8 mouse cellular contexts compared by ENCODE assay signal in genomic region chr13:49169448-49170207, GRCm38 (mm10). TPM values are rescaled to one million over a fixed set of nuclear protein-coding genes. Genes with fewer than 3 reads are reported as not detected.
DNase-seq lines count a peak whose midpoint lies in the region; ATAC-seq lines count a peak whose summit lies in the region.

No protein-coding gene starts in this region.

- H3K4me3 ChIP-seq in heart, embryonic 14.5 days (ENCODE audit: control insufficient read depth in 1 of 2, insufficient read depth in 1 of 2, low read depth in 1 of 2, low read length in 2 of 2), result no peak overlapping the region
- no peak overlapping the region for H3K4me3 ChIP-seq in liver, embryonic 13.5 days (replicated peaks)
- H3K4me3 ChIP-seq in neural tube, embryonic 11.5 days (ENCODE audit: low read depth, low read length), result no peak overlapping the region
- no peak overlapping the region for H3K4me3 ChIP-seq in stomach, embryonic 14.5 days (ENCODE audit: low read depth, low read length)

- peak; percentile 73 for DNase-seq in 3T3-L1 (ENCODE audit: low read depth, low spot score)
- peak; percentile 96 for DNase-seq in adrenal gland, postnatal 36 days
- peak; percentile 96 for DNase-seq in kidney, postnatal 10 days
- DNase-seq in liver, embryonic 13.5 days, result peak; percentile 46
- DNase-seq in neural tube, embryonic 11.5 days (ENCODE audit: low spot score), result peak; percentile 84

- ATAC-seq in erythroblast, adult 5-6 weeks (replicated peaks; ENCODE audit: low FRiP score, poor library complexity, severe bottlenecking), result peak; percentile 58
- ATAC-seq in heart, embryonic 14.5 days (ENCODE audit: insufficient number of reproducible peaks, insufficient read depth, low FRiP score, low read depth), result peak; percentile 69
- 0 out of 2 replicates have a peak, but pooled peaks have one; percentile 26 for ATAC-seq in liver, embryonic 13.5 days (ENCODE audit: low read depth)
- ATAC-seq in neural tube, embryonic 11.5 days (ENCODE audit: insufficient read depth, low FRiP score, low TSS enrichment), result no peak
- ATAC-seq in stomach, embryonic 14.5 days (ENCODE audit: insufficient number of reproducible peaks, insufficient read depth, low FRiP score, low read depth), result peak; percentile 80

- 14% methylated on average over 17 of the region's 17 CpGs for WGBS in heart, embryonic 14.5 days
- WGBS in liver, embryonic 13.5 days (ENCODE audit: insufficient replicate concordance), result 17% methylated on average over 17 of the region's 17 CpGs
- WGBS in neural tube, embryonic 11.5 days, result 19% methylated on average over 17 of the region's 17 CpGs
- 16% methylated on average over 17 of the region's 17 CpGs for WGBS in stomach, embryonic 14.5 days

- H3K9me3 ChIP-seq in heart, embryonic 14.5 days (ENCODE audit: control insufficient read depth, low read length), result no peaks in the 10 kb centered on the region
- H3K9me3 ChIP-seq in liver, embryonic 13.5 days (replicated peaks), result no peaks in the 10 kb centered on the region
- no peaks in the 10 kb centered on the region for H3K9me3 ChIP-seq in neural tube, embryonic 11.5 days (ENCODE audit: control insufficient read depth, low read length)
- no peaks in the 10 kb centered on the region for H3K9me3 ChIP-seq in stomach, embryonic 14.5 days (ENCODE audit: control insufficient read depth, low read depth, low read length)

- no peak overlapping the region for H3K27ac ChIP-seq in heart, embryonic 14.5 days (replicated peaks in 1 of 2; ENCODE audit: control insufficient read depth in 1 of 2, insufficient read depth in 1 of 2, low read depth in 2 of 2, low read length in 2 of 2)
- H3K27ac ChIP-seq in liver, embryonic 13.5 days, result no peak overlapping the region
- no peak overlapping the region for H3K27ac ChIP-seq in neural tube, embryonic 11.5 days (ENCODE audit: low read depth, low read length)
- H3K27ac ChIP-seq in stomach, embryonic 14.5 days (ENCODE audit: low read length), result no peak overlapping the region

- H3K36me3 ChIP-seq in heart, embryonic 14.5 days (ENCODE audit: control insufficient read depth, insufficient read depth, low read length), result no peaks in the 10 kb centered on the region
- no peaks in the 10 kb centered on the region for H3K36me3 ChIP-seq in liver, embryonic 13.5 days
- H3K36me3 ChIP-seq in neural tube, embryonic 11.5 days (ENCODE audit: control insufficient read depth, insufficient read depth, low read length), result no peaks in the 10 kb centered on the region
- H3K36me3 ChIP-seq in stomach, embryonic 14.5 days (ENCODE audit: control insufficient read depth, insufficient read depth, low read length), result no peaks in the 10 kb centered on the region

- no peak overlapping the region for H3K9ac ChIP-seq in heart, embryonic 14.5 days (ENCODE audit: low read length)
- no peak overlapping the region for H3K9ac ChIP-seq in liver, embryonic 13.5 days
- no peak overlapping the region for H3K9ac ChIP-seq in neural tube, embryonic 11.5 days (ENCODE audit: low read length)
- H3K9ac ChIP-seq in stomach, embryonic 14.5 days (replicated peaks; ENCODE audit: low read depth, low read length), result no peak overlapping the region

- H3K4me2 ChIP-seq in heart, embryonic 14.5 days (ENCODE audit: low read length), result no peak overlapping the region
- H3K4me2 ChIP-seq in liver, embryonic 13.5 days, result no peak overlapping the region
- H3K4me2 ChIP-seq in neural tube, embryonic 11.5 days (ENCODE audit: low read depth), result no peak overlapping the region
- H3K4me2 ChIP-seq in stomach, embryonic 14.5 days (replicated peaks; ENCODE audit: low read depth, low read length), result no peak overlapping the region

- peaks cover 6 to 7% of the 10 kb centered on the region in 2 experiments; a peak in 2 of 4 replicates for H3K4me1 ChIP-seq in heart, embryonic 14.5 days (ENCODE audit: control insufficient read depth in 2 of 2, insufficient read depth in 2 of 2, low read length in 2 of 2)
- 0 out of 2 replicates have a peak, but pooled peaks cover 2% of the 10 kb centered on the region for H3K4me1 ChIP-seq in liver, embryonic 13.5 days (replicated peaks)
- no peaks in the 10 kb centered on the region for H3K4me1 ChIP-seq in neural tube, embryonic 11.5 days (ENCODE audit: control insufficient read depth, insufficient read depth, low read length)
- no peaks in the 10 kb centered on the region for H3K4me1 ChIP-seq in stomach, embryonic 14.5 days (ENCODE audit: control insufficient read depth, insufficient read depth, low read length)

- peaks cover under 1% of the 10 kb centered on the region; the same call in 1 of the 2 replicates for H3K27me3 ChIP-seq in heart, embryonic 14.5 days (ENCODE audit: control insufficient read depth, insufficient read depth, low read length)
- peaks cover 3% of the 10 kb centered on the region; the same call in 1 of the 2 replicates for H3K27me3 ChIP-seq in liver, embryonic 13.5 days
- no peaks in the 10 kb centered on the region for H3K27me3 ChIP-seq in neural tube, embryonic 11.5 days (ENCODE audit: control insufficient read depth, insufficient read depth, low read length)
- no peaks in the 10 kb centered on the region for H3K27me3 ChIP-seq in stomach, embryonic 14.5 days (ENCODE audit: control insufficient read depth, insufficient read depth, low read length)

RNA-seq across cellular contexts. Expression of gene Ninj1, which starts 17.7 kb away (rescaled TPM):
- 10 to 100 TPM; 51.1 to 61.4 TPM for total RNA-seq in adrenal gland, postnatal 36 days (2021)
- 18.3 and 22.2 TPM in 2 replicates for total RNA-seq in erythroblast, adult 5-6 weeks (2015; ENCODE audit: low replicate concordance)
- 6.4 and 13.3 TPM in 2 replicates for total RNA-seq in erythroblast, adult 5-6 weeks (2017; ENCODE audit: low replicate concordance)
- 85.5 and 87.7 TPM in 2 replicates for polyA plus RNA-seq in heart, embryonic 14.5 days (2014; fragmentation: Nextera tagmentation; extraction: Ambion mirVana)
- 39.7 and 40.0 TPM in 2 replicates for polyA plus RNA-seq in liver, embryonic 13.5 days (2015; fragmentation: Nextera tagmentation; extraction: Ambion mirVana)
- 20.4 TPM in 2 replicates for polyA plus RNA-seq in neural tube, embryonic 11.5 days (2014; fragmentation: Nextera tagmentation; extraction: Ambion mirVana)
- 48.8 and 54.5 TPM in 2 replicates for polyA plus RNA-seq in stomach, embryonic 14.5 days (2014; fragmentation: Nextera tagmentation; extraction: Ambion mirVana)

RNA-seq across cellular contexts. Expression of gene Wnk2, which starts 21.8 kb away (rescaled TPM):
- total RNA-seq in adrenal gland, postnatal 36 days (2021), result 1 to 10 TPM; 2.0 TPM
- total RNA-seq in erythroblast, adult 5-6 weeks (2015; ENCODE audit: low replicate concordance), result not detected in 2 replicates
- not detected in 2 replicates for total RNA-seq in erythroblast, adult 5-6 weeks (2017; ENCODE audit: low replicate concordance)
- polyA plus RNA-seq in heart, embryonic 14.5 days (2014; fragmentation: Nextera tagmentation; extraction: Ambion mirVana), result 2.5 and 2.6 TPM in 2 replicates
- polyA plus RNA-seq in liver, embryonic 13.5 days (2015; fragmentation: Nextera tagmentation; extraction: Ambion mirVana), result 0.03 and 0.09 TPM in 2 replicates
- polyA plus RNA-seq in neural tube, embryonic 11.5 days (2014; fragmentation: Nextera tagmentation; extraction: Ambion mirVana), result 9.5 and 10.7 TPM in 2 replicates
- 4.2 and 4.4 TPM in 2 replicates for polyA plus RNA-seq in stomach, embryonic 14.5 days (2014; fragmentation: Nextera tagmentation; extraction: Ambion mirVana)

RNA-seq across cellular contexts. Expression of gene Card19, which starts 46.2 kb away (rescaled TPM):
- 10 to 100 TPM; 70.5 to 73.8 TPM for total RNA-seq in adrenal gland, postnatal 36 days (2021)
- total RNA-seq in erythroblast, adult 5-6 weeks (2015; ENCODE audit: low replicate concordance), result 13.1 and 22.8 TPM in 2 replicates
- total RNA-seq in erythroblast, adult 5-6 weeks (2017; ENCODE audit: low replicate concordance), result 8.2 and 8.9 TPM in 2 replicates
- 114 and 126 TPM in 2 replicates for polyA plus RNA-seq in heart, embryonic 14.5 days (2014; fragmentation: Nextera tagmentation; extraction: Ambion mirVana)
- 11.9 and 13.2 TPM in 2 replicates for polyA plus RNA-seq in liver, embryonic 13.5 days (2015; fragmentation: Nextera tagmentation; extraction: Ambion mirVana)
- polyA plus RNA-seq in neural tube, embryonic 11.5 days (2014; fragmentation: Nextera tagmentation; extraction: Ambion mirVana), result 19.7 and 22.9 TPM in 2 replicates
- 48.5 and 57.0 TPM in 2 replicates for polyA plus RNA-seq in stomach, embryonic 14.5 days (2014; fragmentation: Nextera tagmentation; extraction: Ambion mirVana)

Comparison
In these comparisons a context has a peak if more than half of its experiments do, and no peak if none do; other contexts are left out.
1. DNase-seq: peak in every context shown above with its lines; median percentile 96 in adrenal gland, postnatal 36 days; 96 in kidney, postnatal 10 days; 84 in neural tube, embryonic 11.5 days; 73 in 3T3-L1; 46 in liver, embryonic 13.5 days.